Mouse (Mus musculus): Measurements from ENCODE around the gene H60b. TPM values are rescaled to one million over a fixed set of nuclear protein-coding genes. Genes with fewer than 3 reads are reported as not detected.
"Not testable (repeated sequence)": the region's sequence is repeated elsewhere in the genome, so short reads cannot be mapped to it uniquely, and the experiment has no call there.

H60b gene
- polyA plus RNA-seq, 1 experiment from 2014 or later: 0.49 TPM

DNA sequence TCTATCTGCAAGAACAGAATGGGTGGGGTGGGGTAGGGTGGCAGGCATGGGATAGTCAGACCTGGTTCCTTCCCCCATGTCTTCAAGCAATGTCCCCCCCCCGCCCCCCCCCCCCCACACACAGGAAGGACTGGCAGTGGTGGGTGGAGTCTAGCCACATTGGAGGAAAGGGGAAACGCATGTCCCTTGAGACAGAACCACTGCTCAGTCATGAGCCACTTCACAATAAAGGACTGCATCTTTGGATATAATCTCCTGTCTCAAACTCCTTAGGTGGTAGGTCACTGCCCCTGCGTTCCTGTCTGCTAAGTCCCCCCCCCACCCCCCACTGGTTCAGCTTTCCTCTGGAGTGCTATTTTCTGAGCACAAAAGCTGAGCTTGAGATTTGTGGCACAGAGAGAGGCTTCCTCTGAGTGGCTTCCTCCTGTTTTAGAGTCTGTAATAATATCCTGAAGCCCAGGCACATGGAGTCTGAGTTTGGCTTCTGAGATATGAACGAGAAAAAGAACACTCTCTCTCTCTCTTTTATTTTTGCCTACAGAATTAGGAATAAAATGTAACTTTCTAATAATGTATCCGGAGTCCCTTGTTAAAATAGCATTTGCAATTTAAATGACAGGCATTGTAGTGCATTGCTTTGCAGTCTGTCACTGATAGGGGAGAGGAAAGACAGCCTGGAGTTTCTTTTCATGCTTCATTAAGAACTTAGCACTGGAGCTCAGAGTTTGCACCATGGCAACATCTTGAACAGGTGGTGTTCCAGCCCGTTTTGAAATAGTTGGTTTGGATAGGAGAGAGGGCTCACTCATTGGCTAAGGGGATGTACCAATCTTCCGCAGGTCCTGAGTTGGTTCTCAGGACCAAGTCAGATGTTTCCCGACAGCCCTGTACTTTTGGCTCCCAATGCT is 112.7 kb downstream of the H60b start:
- not testable (repeated sequence) for H3K9ac ChIP-seq (ENCODE audit: low read length); H3K4me2 ChIP-seq (ENCODE audit: low read depth, low read length); H3K4me1 ChIP-seq (ENCODE audit: control insufficient read depth, insufficient read depth, low read length); ATAC-seq (ENCODE audit: insufficient read depth, low FRiP score); H3K27ac ChIP-seq (ENCODE audit: low read length); H3K4me3 ChIP-seq (replicated peaks; ENCODE audit: low read length); H3K36me3 ChIP-seq (ENCODE audit: control insufficient read depth, insufficient read depth, low read length); H3K9me3 ChIP-seq (replicated peaks; ENCODE audit: control insufficient read depth, low read length); H3K27me3 ChIP-seq (ENCODE audit: control insufficient read depth, insufficient read depth, low read length)
- 41% methylated on average over 8 of the region's 8 CpGs for WGBS

DNA sequence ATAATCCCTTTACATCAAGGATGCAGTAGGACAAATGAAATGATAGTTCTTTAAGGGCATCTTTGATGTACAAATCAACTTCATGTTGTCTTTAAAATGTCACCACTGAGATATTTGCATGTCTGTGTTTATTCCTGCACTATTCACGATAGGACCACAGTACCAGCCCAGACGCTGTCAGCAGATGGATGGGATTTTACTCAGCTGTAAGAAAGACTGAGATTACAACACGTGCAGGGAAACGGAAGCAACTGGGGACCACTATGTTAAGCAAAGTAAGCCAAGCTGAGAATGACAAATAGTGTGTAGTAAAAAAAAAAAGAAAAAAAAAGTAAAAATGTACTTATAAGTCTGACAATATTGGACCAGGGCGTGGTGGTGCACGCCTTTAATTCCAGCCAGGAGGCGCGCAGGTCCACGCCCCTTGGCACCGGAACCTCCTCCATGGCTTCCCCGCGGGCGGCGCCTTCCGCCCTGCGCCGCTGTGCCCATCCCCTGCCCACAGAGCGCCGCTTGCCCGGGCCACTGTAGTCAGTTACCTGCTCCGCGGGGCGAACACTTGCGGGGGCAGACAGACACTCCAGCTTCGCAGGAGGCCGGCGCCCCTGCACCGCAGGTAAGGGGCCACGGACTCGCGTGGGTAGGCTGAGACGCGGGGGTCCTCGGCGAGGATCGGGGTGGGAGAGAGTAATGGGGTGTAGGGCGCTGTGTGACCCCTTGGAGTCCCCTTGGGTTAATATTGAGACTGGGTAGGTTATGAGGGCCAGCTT is 114.7 kb downstream of the H60b start:
- H3K36me3 ChIP-seq (ENCODE audit: control insufficient read depth, insufficient read depth, low read length); H3K27ac ChIP-seq (ENCODE audit: low read length); H3K4me1 ChIP-seq (ENCODE audit: control insufficient read depth, insufficient read depth, low read length); H3K27me3 ChIP-seq (ENCODE audit: control insufficient read depth, insufficient read depth, low read length); H3K9me3 ChIP-seq (replicated peaks; ENCODE audit: control insufficient read depth, low read length): not testable (repeated sequence)
- Histone ChIP-seq H3K4me2 (ENCODE audit: low read depth, low read length) (peak overlapping the region; percentile 91), H3K9ac (ENCODE audit: low read length) (peak overlapping the region; percentile 58), H3K4me3 (replicated peaks; ENCODE audit: low read length) (peak overlapping the region; percentile 53)
- peak; percentile 75; the same call in 1 of the 2 replicates for ATAC-seq (ENCODE audit: insufficient read depth, low FRiP score)
- under 1% methylated on average over 37 of the region's 37 CpGs for WGBS

DNA sequence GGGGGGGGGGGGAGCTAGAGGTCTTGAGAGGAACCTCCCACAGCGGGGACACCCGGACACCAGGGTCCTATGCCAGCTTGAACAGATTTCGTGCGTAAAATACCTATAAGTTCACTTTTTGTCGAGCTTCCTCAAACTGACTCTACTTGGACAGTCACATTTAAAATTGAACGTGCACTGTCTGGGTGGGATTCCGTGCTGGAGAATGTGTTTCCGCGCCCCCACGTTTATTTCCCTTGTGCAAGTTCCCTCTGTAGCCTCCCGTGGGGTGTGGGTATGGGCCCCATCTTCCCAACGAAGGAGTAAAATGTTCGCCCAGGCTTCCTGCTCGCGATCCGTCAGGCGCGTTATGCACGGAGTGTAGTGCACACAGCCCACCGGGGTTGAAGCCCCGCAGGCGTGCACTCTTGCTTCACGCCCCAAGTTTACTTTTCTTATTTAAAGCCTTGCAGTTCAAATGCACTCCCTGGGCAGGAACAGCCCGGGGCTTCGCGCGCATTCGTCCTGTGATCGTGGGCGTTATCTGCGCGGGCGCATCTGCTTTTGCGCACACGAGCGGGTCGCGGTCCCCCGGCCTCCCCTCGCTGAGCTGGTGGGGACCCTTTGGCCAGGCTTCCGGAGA is 115.4 kb downstream of the H60b start:
- ATAC-seq (ENCODE audit: insufficient read depth, low FRiP score): no peak
- H3K9ac ChIP-seq (ENCODE audit: low read length): peak overlapping the region; percentile 58

DNA sequence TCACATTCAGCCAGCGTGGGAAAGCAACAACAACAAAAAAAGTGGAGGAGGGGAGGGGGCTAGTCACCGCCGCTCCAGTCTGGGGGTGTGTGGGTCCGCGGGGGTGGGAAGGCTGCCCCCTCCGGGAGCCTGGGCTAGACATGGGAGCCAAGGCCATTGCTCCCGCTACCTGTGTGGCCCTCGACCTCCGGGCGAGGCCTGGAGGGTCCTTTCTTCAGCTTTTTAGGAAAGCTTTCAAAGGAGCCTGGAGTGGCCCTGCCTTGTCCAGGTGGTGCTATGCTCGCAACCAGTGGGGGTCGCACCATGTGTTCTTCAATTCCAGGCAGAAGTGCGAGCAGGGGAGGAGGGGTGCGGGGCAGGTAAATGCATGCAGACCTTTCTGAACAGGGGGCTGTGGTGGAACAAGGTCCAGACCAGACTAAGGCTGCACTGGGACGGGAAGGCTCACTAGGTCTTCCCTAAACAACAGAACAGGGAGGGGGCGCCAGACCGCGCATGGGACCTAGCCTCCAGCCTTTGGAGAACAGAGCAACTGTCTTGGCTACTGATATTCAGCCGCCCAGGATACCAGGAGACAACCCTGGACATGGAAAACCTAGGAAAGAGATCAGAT is 116.2 kb downstream of the H60b start:
- Histone ChIP-seq H3K9me3 (replicated peaks; ENCODE audit: control insufficient read depth, low read length) (no peaks in the 10 kb centered on the region), H3K4me2 (ENCODE audit: low read depth, low read length) (peak overlapping the region; percentile 91), H3K27me3 (ENCODE audit: control insufficient read depth, insufficient read depth, low read length) (no peaks in the 10 kb centered on the region), H3K4me3 (replicated peaks; ENCODE audit: low read length) (peak overlapping the region; percentile 53), H3K36me3 (ENCODE audit: control insufficient read depth, insufficient read depth, low read length) (no peaks in the 10 kb centered on the region), H3K9ac (ENCODE audit: low read length) (no peak overlapping the region), H3K4me1 (ENCODE audit: control insufficient read depth, insufficient read depth, low read length) (no peaks in the 10 kb centered on the region), H3K27ac (ENCODE audit: low read length) (no peak overlapping the region)
- WGBS: 11% methylated on average over 19 of the region's 19 CpGs
- ATAC-seq (ENCODE audit: insufficient read depth, low FRiP score): no peak

More for the DNA sequence above, 115.4 kb downstream of the H60b start:
- Histone ChIP-seq H3K27me3 (ENCODE audit: control insufficient read depth, insufficient read depth, low read length) (no peaks in the 10 kb centered on the region), H3K36me3 (ENCODE audit: control insufficient read depth, insufficient read depth, low read length) (no peaks in the 10 kb centered on the region), H3K4me3 (replicated peaks; ENCODE audit: low read length) (peak overlapping the region; percentile 53), H3K9me3 (replicated peaks; ENCODE audit: control insufficient read depth, low read length) (no peaks in the 10 kb centered on the region), H3K4me1 (ENCODE audit: control insufficient read depth, insufficient read depth, low read length) (no peaks in the 10 kb centered on the region), H3K27ac (ENCODE audit: low read length) (no peak overlapping the region), H3K4me2 (ENCODE audit: low read depth, low read length) (peak overlapping the region; percentile 91)
- WGBS: under 1% methylated on average over 41 of the region's 41 CpGs

DNA sequence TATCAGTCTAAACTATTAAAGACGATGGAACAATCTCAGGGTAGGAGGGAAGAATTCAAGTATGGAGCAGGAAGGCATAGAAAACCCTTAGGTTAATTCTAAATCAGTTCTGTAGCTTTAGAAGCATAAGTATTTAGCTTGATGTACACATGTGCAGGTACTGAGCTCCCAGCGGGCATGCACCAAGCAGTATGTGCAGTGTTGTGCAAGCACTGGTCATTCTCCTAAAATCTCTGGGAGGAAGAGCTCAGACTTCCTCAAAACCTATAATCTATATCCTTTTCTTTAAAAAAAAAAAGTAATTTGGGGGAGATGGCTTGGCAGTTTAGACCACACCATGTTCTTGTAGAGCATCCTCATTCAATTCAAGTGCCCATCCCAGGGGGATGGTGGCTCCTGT is 120.1 kb downstream of the H60b start:
- ATAC-seq (ENCODE audit: insufficient read depth, low FRiP score); H3K36me3 ChIP-seq (ENCODE audit: control insufficient read depth, insufficient read depth, low read length): not testable (repeated sequence)
- 86% methylated on average over 2 of the region's 2 CpGs for WGBS

DNA sequence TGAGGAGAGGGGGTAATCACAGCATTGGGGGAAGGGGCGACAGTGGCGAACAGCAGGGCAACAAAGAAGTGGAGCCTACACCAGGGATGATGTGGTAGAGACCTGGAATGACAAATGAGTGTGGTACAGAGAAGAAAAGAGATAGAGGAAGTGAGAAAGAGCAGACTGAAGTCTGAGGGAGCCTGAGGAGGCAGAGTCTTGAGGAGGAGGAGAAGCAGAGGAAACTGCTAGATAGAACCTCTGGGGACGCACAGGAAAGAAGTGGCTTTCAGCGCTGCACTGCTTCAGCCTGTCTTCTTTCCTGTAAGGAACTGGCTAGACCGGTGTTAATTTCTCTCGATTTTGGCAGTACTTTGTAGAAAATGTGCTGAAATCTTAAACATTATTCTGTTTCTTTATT is 124.4 kb downstream of the H60b start:
- Histone ChIP-seq H3K4me3 (replicated peaks; ENCODE audit: low read length) (no peak overlapping the region), H3K27me3 (ENCODE audit: control insufficient read depth, insufficient read depth, low read length) (no peaks in the 10 kb centered on the region), H3K27ac (ENCODE audit: low read length) (no peak overlapping the region), H3K4me1 (ENCODE audit: control insufficient read depth, insufficient read depth, low read length) (no peaks in the 10 kb centered on the region), H3K9ac (ENCODE audit: low read length) (no peak overlapping the region), H3K4me2 (ENCODE audit: low read depth, low read length) (no peak overlapping the region), H3K36me3 (ENCODE audit: control insufficient read depth, insufficient read depth, low read length) (no peaks in the 10 kb centered on the region), H3K9me3 (replicated peaks; ENCODE audit: control insufficient read depth, low read length) (no peaks in the 10 kb centered on the region)
- 44% methylated on average over 6 of the region's 6 CpGs for WGBS
- ATAC-seq (ENCODE audit: insufficient read depth, low FRiP score): no peak

More for the DNA sequence above, 120.1 kb downstream of the H60b start:
- not testable (repeated sequence) for H3K27me3 ChIP-seq (ENCODE audit: control insufficient read depth, insufficient read depth, low read length); H3K27ac ChIP-seq (ENCODE audit: low read length); H3K9me3 ChIP-seq (replicated peaks; ENCODE audit: control insufficient read depth, low read length); H3K4me1 ChIP-seq (ENCODE audit: control insufficient read depth, insufficient read depth, low read length); H3K4me2 ChIP-seq (ENCODE audit: low read depth, low read length); H3K4me3 ChIP-seq (replicated peaks; ENCODE audit: low read length); H3K9ac ChIP-seq (ENCODE audit: low read length)

DNA sequence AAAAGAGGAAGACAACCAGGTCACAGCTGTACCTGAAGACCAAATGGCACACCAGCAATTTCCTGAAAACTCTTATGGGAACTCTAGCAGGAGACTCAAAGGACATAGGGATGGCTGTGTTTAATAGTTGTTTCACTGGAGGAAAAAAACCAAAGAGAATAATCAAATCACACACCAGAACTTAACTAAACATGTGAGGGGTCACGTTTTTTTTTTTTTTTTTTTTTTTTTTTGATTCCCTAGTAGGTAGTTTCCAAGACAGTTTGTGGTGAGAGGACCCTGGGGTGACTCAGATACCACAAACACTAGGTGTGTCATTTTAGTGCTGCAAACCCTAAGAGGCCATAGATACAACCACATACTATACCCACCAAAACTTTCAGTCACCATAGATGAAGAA is 137.3 kb downstream of the H60b start:
- 20% methylated on average over 1 of the region's 1 CpGs for WGBS
- no peak for ATAC-seq (ENCODE audit: insufficient read depth, low FRiP score)
- Histone ChIP-seq H3K4me2 (ENCODE audit: low read depth, low read length) (no peak overlapping the region), H3K9ac (ENCODE audit: low read length) (no peak overlapping the region), H3K27ac (ENCODE audit: low read length) (no peak overlapping the region), H3K36me3 (ENCODE audit: control insufficient read depth, insufficient read depth, low read length) (no peaks in the 10 kb centered on the region), H3K9me3 (replicated peaks; ENCODE audit: control insufficient read depth, low read length) (no peaks in the 10 kb centered on the region), H3K4me1 (ENCODE audit: control insufficient read depth, insufficient read depth, low read length) (no peaks in the 10 kb centered on the region), H3K4me3 (replicated peaks; ENCODE audit: low read length) (no peak overlapping the region), H3K27me3 (ENCODE audit: control insufficient read depth, insufficient read depth, low read length) (no peaks in the 10 kb centered on the region)

DNA sequence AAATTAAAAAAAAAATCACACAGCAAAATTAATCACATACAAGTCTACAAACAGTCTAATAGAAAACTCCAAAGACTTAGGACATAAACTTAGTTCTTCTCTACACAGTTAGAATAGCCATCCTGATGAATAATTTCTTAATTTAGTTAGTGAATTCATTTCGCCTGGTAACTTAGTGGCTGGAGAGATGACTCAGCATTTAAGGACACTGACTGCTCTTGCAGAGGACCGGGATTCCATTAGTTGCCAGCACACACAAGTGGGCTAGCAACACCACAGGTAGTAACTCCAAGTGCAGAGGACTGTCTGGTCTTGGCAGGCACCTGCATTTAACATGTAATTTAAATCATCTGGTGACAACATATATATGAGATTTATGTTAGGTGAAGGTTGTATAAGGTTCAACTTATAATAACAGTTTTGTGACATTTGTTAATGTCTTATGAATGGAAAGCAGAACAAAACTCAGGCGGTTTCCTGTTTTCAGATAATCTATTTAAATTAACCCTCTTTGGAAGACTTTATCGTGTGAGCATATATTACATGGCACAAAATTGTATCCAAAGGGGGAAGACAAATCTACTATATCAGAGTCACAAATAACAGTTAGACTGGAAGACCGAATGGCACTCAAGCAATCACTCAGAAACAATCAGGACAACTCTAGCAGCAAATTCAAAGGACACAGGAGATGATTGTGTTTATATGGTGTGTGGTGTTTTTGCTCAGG is 138.8 kb downstream of the H60b start:
- Histone ChIP-seq H3K4me2 (ENCODE audit: low read depth, low read length) (no peak overlapping the region), H3K27ac (ENCODE audit: low read length) (no peak overlapping the region), H3K4me1 (ENCODE audit: control insufficient read depth, insufficient read depth, low read length) (no peaks in the 10 kb centered on the region), H3K9me3 (replicated peaks; ENCODE audit: control insufficient read depth, low read length) (no peaks in the 10 kb centered on the region), H3K9ac (ENCODE audit: low read length) (no peak overlapping the region), H3K36me3 (ENCODE audit: control insufficient read depth, insufficient read depth, low read length) (no peaks in the 10 kb centered on the region), H3K4me3 (replicated peaks; ENCODE audit: low read length) (no peak overlapping the region), H3K27me3 (ENCODE audit: control insufficient read depth, insufficient read depth, low read length) (no peaks in the 10 kb centered on the region)
- 60% methylated on average over 5 of the region's 5 CpGs for WGBS
- ATAC-seq (ENCODE audit: insufficient read depth, low FRiP score): no peak
